Mouse (Mus musculus): Measurements from ENCODE around the gene Ankrd55.
A peak's percentile ranks its signal among the peaks of the same experiment; 100 is the strongest.

Gene Ankrd55

GRCm38 (mm10) chr13:112292489-112292888 lies 4.2 kb downstream of the Ankrd55 start:
- no peak for DNase-seq (ENCODE audit: extremely low read depth, insufficient read length, low spot score)

- no peak for DNase-seq (ENCODE audit: extremely low read depth, insufficient read length, low spot score)
These were observed 4.8 kb downstream of the Ankrd55 start for GRCm38 (mm10) chr13:112293092-112293491.

- DNase-seq (ENCODE audit: extremely low read depth, insufficient read length, low spot score), result no peak
These were observed 6.2 kb downstream of the Ankrd55 start for GRCm38 (mm10) chr13:112294446-112294845.

GRCm38 (mm10) chr13:112297781-112298180 lies 9.5 kb downstream of the Ankrd55 start:
- no peak for DNase-seq (ENCODE audit: extremely low read depth, insufficient read length, low spot score)

GRCm38 (mm10) chr13:112303429-112303828 lies 15.2 kb downstream of the Ankrd55 start:
- DNase-seq (ENCODE audit: extremely low read depth, insufficient read length, low spot score), result no peak

- peak; percentile 18 for DNase-seq (ENCODE audit: extremely low read depth, insufficient read length, low spot score)
These were observed 20.4 kb downstream of the Ankrd55 start for GRCm38 (mm10) chr13:112308672-112309071.

- peak; percentile 43 for DNase-seq (ENCODE audit: extremely low read depth, insufficient read length, low spot score)
These were observed 23.4 kb downstream of the Ankrd55 start for GRCm38 (mm10) chr13:112311611-112312010.

- no peak for DNase-seq (ENCODE audit: extremely low read depth, insufficient read length, low spot score)
These were observed 27.2 kb downstream of the Ankrd55 start for GRCm38 (mm10) chr13:112315442-112315841.

GRCm38 (mm10) chr13:112316622-112317482 lies 28.6 kb downstream of the Ankrd55 start:
- DNase-seq (ENCODE audit: extremely low read depth, insufficient read length, low spot score), result no peak

GRCm38 (mm10) chr13:112318124-112318523 lies 29.9 kb downstream of the Ankrd55 start:
- DNase-seq (ENCODE audit: extremely low read depth, insufficient read length, low spot score), result peak; percentile 81

- DNase-seq (ENCODE audit: extremely low read depth, insufficient read length, low spot score), result no peak
These were observed 35.5 kb downstream of the Ankrd55 start for GRCm38 (mm10) chr13:112323591-112324266.

- DNase-seq (ENCODE audit: extremely low read depth, insufficient read length, low spot score), result no peak
These were observed 36.9 kb downstream of the Ankrd55 start for GRCm38 (mm10) chr13:112325126-112325525.

GRCm38 (mm10) chr13:112326403-112326802 lies 38.2 kb downstream of the Ankrd55 start:
- no peak for DNase-seq (ENCODE audit: extremely low read depth, insufficient read length, low spot score)

- DNase-seq (ENCODE audit: extremely low read depth, insufficient read length, low spot score), result no peak
These were observed 38.7 kb downstream of the Ankrd55 start for GRCm38 (mm10) chr13:112326977-112327376.

- DNase-seq (ENCODE audit: extremely low read depth, insufficient read length, low spot score), result peak; percentile 45
These were observed 39.3 kb downstream of the Ankrd55 start for GRCm38 (mm10) chr13:112327511-112327910.

- no peak for DNase-seq (ENCODE audit: extremely low read depth, insufficient read length, low spot score)
These were observed 42.0 kb downstream of the Ankrd55 start for GRCm38 (mm10) chr13:112330257-112330656.

- DNase-seq (ENCODE audit: extremely low read depth, insufficient read length, low spot score), result no peak
These were observed 42.8 kb downstream of the Ankrd55 start for GRCm38 (mm10) chr13:112330919-112331681.

- DNase-seq (ENCODE audit: extremely low read depth, insufficient read length, low spot score), result no peak
These were observed 43.4 kb downstream of the Ankrd55 start for GRCm38 (mm10) chr13:112331682-112332061.

- peak; percentile 46 for DNase-seq (ENCODE audit: extremely low read depth, insufficient read length, low spot score)
These were observed 47.3 kb downstream of the Ankrd55 start for GRCm38 (mm10) chr13:112335531-112335930.

- no peak for DNase-seq (ENCODE audit: extremely low read depth, insufficient read length, low spot score)
These were observed 48.9 kb downstream of the Ankrd55 start for GRCm38 (mm10) chr13:112337146-112337545.

- peak; percentile 67 for DNase-seq (ENCODE audit: extremely low read depth, insufficient read length, low spot score)
These were observed 52.0 kb downstream of the Ankrd55 start for GRCm38 (mm10) chr13:112340205-112340604.

Data from 3134 (cell line).